Mouse (Mus musculus): ENCODE measurements around the gene Hira.
"Not testable (repeated sequence)": the region's sequence is repeated elsewhere in the genome, so short reads cannot be mapped to it uniquely, and the experiment has no call there.

Hira gene

DNA sequence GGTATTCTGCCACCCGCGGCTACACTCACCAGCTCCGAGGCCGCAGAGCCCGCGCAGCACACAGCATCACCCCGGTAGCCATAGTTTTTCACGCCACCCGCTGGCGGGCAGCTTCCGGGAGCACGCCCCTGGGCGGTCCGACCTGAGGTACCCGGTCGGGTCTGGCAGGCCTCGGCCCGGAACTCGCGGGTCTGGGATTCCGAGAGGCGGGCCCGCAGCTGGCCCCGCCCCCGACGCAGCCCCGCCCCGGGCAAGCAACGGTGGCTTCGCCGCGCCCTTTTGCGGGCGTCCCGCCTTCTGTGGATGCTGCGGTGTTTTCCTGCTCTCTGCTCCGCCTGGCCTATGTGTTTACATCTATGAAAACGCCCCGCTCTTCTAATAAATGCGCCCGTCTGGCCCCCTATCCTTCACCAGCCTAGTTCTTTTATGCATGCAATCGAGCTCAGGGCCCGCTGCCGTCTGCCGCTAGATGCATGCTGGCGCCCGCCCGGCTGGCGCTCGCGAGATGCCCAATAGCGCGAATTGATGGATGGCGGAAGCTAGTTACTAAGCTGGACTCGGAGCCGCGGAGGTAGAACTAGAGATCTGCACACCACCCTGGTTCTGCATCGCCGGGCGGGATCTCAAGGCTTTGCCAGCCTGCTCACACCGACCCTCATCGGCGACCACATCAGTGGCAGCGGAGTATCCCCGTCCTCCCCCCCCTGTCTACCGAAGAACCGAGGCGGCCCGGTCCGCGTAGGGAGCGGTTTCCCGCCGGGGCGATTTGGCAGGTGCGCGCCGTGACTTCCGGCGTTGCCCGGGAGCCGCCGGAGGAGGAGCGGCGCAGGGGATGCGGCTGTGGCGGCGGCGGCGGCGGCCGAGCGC, at the start of gene Hira, which contains the start of gene Mrpl40:
TSS of gene Hira (plus strand) at position 596 of the 867 bp plus-strand sequence.
TSS of gene Mrpl40 (minus strand) at position 421 of the 867 bp plus-strand sequence.
- peak; percentile 94 for DNase-seq (ENCODE audit: low spot score)

GRCm38 (mm10) chr16:18828630-18829029, 48.2 kb upstream of the Hira start:
- no peak for DNase-seq (ENCODE audit: low spot score)

GRCm38 (mm10) chr16:18829102-18829501, 47.7 kb upstream of the Hira start:
- no peak for DNase-seq (ENCODE audit: low spot score)

DNA sequence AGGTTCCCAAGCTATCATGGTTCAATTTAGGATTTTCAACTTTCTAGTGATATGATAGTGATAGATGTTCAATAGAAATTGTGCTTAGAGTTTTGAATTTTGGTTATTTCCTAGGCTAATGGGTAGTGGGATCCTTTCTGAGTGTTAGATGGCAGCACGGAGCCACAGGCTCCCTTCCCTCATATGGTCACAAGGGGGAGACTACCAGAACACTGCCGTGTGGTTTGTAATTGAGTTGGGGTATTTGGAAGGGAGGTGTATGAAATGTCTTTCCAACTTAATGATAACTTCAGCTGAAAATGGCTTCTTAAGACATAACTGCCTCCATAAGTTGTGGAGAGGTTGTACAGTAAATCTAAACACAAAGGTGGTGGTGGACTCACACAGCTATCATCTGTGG, 43.4 kb upstream of the Hira start:
- no peak for DNase-seq (ENCODE audit: low spot score)

DNA sequence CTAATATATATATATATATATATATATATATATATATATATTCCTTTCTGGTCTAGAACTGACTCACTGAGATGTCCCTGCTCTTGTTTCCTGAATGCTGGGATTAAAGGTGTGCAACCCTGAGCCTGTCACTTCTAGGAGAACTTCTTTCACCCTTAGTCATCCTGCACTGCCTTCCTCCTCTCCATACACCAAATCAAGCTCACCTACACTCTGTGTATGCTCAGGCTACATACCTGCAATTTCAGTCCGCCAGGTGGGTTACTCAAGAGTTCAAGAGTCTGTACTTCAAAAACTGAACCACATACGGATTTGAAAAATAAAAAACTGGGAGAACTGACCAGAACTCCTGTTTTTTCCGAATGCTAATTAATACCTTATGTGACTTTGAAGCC, 40.8 kb upstream of the Hira start:
- DNase-seq (ENCODE audit: low spot score) = no peak

DNA sequence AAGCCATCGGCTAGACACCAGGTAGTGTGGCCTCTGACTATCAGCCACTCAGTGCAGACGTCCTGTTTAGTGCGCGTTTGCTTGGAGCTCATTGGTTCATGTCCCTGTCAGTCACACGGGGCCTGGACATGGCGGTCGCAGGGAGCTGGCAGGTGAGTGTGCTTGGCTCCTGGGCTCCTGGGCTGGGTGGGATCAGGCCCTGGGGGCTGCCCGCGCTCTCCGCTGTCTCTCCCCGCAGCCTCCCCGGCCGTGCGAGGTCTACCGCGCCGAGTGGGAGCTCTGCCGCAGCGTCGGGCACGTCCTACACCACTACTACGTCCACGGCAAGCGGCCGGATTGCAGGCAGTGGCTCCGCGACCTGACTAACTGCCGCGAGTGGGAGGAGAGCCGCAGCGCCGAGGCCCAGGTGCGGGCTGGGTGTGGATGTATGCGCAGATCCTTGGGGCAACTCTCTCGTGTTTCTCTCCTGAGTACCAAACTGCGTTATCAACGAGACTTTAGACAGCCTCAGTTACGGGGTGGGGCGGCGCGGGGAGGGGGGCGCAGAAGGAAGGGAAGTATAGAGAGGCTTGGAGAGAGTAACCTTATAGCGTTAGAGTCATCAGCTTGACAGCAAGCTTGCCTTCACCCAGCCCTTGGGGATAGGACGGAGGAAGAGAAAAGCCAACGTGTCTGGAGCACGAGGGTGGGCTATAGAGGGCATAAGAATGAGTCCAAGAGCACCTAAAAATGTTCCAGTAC, 40.2 kb upstream of the Hira start, which contains the start of the genes 2510002D24Rik and Gm28539:
TSS of gene 2510002D24Rik (plus strand) at position 111 of the 741 bp plus-strand sequence.
TSS of gene Gm28539 (plus strand) at position 117 of the 741 bp plus-strand sequence.
- peak; percentile 81 for DNase-seq (ENCODE audit: low spot score)

DNA sequence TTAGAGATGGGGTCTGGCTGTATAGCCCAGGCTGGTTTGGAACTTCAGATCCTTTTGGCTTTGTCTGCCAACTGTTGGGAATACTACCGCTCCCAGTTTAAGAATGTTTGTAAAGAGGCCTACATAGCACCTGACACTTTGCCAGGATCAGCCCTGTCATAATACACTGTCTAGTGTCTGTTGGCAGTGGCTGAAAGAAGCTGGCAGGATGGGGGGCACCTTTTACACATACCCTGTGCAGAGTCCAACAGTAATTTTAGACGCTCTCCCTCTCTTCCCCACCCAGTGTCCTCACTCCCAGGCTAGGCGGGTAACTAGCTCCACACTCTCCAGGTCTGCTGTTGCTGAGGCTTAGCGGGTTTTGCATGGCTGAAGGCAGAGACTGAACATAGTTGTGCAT, 38.5 kb upstream of the Hira start:
- no peak for DNase-seq (ENCODE audit: low spot score)

GRCm38 (mm10) chr16:18846301-18846820, 30.5 kb upstream of the Hira start:
- no peak for DNase-seq (ENCODE audit: low spot score)

DNA sequence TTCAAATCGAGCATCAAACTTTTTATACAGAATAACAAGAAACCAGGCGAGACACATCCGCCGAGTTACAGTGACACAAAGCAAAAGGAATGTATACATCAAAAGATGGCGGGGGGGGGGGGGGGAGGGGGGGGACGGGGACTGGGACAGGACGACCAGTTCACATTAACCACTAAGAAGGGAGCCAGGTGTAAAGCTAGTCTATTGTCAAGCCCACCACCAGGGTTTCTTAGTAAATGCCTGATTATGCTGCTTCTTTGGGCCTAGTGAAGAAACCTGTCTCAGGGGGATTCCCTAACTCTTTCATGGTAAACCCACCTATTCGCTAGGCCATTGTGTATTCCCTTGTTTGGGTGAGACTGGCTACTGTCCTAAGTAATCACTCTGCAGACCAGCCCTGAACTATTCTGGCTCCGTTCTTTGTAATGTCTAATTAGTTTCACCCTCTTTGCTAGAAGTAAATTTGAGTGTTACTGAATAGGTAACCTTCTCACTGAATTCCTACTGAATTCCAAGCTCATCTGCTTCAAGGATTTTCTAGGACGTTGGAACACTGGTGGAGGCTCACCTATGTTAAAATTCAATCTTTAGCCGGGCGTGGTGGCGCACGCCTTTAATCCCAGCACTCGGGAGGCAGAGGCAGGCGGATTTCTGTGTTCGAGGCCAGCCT, 27.2 kb upstream of the Hira start:
- DNase-seq (ENCODE audit: low spot score) = not testable (repeated sequence)

GRCm38 (mm10) chr16:18858551-18858950, 18.3 kb upstream of the Hira start:
- DNase-seq (ENCODE audit: low spot score) = peak; percentile 31

- peak; percentile 67 for DNase-seq (ENCODE audit: low spot score)
Measured at GRCm38 (mm10) chr16:18860186-18860585, 16.7 kb upstream of the Hira start.

- not testable (repeated sequence) for DNase-seq (ENCODE audit: low spot score)
Measured at GRCm38 (mm10) chr16:18870495-18870894, 6.3 kb upstream of the Hira start.

DNA sequence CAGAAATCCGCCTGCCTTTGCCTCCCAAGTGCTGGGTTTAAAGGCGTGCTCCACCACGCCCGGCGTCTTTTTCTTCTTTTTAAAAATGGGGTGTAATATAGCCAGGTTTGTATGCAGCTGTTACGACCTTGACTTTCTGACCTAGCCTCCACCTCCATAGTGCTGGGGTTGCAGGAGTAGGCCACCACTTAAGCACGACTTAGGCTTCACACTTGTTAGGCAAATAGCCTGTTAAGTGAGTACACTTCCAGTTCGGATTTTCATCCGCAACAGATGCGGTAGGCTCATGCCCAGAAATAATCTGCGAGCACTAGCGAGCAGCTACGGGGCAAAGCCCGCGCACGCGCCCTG, 771 bp upstream of the Hira start:
- DNase-seq (ENCODE audit: low spot score) = no peak

DNA sequence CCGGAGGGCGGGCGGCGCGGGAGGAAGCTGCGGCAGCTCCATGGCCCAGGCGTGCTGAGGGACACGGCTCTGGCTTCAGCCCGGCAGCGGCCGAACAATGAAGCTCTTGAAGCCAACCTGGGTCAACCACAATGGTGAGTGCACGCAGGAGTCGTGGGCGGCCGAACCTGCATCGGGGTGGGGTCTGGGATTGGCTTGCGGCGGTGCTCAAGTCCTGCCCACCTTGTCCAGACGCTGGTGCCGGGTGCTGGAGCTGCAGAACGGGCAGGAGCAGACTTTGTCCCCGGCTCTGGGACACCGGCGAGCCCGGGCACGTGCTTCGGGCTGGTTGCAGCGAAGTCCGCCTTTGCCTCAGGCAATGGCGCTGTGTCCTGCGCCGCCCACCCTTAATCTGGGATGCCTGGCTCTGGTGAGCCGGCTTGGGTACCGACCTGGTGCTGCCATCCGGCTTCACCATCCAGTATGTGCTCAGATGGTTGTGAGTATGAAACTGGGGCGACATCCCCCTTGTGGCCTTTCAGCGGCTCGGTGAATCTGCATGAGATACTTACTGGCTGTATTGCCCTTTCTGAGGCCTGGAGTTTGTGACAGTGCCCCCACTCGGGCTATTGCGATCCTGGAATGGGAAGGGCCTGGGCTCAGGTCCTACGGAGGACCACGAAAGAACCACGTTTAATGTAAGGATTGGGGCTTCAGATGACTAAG, 701 bp downstream of the Hira start:
- peak; percentile 82 for DNase-seq (ENCODE audit: low spot score)

- no peak for DNase-seq (ENCODE audit: low spot score)
Measured at GRCm38 (mm10) chr16:18878091-18878720, 1.4 kb downstream of the Hira start.

- DNase-seq (ENCODE audit: low spot score) = no peak
Measured at GRCm38 (mm10) chr16:18884044-18884443, 7.2 kb downstream of the Hira start.

GRCm38 (mm10) chr16:18893840-18894372, 17.1 kb downstream of the Hira start:
- DNase-seq (ENCODE audit: low spot score) = no peak

GRCm38 (mm10) chr16:18895249-18895648, 18.4 kb downstream of the Hira start:
- DNase-seq (ENCODE audit: low spot score) = no peak

- peak; percentile 79 for DNase-seq (ENCODE audit: low spot score)
Measured at GRCm38 (mm10) chr16:18896429-18896828, 19.6 kb downstream of the Hira start.

- DNase-seq (ENCODE audit: low spot score) = no peak
Measured at GRCm38 (mm10) chr16:18905648-18906047, 28.8 kb downstream of the Hira start.

DNA sequence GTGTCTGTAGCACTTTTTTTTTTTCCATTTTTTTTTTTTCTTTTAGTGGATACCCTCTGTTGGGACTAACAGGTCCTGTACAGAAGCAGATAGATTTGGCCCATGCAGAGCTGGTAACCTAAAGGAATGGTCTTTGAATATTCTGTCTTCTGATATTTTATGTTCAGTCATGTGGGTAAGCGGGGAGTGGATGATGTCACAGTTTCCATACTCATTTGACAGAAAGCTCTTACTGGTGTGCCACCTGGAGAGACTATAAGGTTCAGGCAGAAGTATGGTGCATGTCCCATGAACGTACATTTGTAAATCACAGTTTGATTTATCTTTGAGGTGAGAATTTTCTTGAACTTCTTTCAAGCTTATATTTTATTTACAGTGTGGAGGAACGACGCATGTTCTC, 39.2 kb downstream of the Hira start:
- no peak for DNase-seq (ENCODE audit: low spot score)

All from MN1 (cell line).